Mouse (Mus musculus) heart, postnatal 36 days (tissue): ENCODE data around the gene Crygb. TPM values are rescaled to one million over a fixed set of nuclear protein-coding genes. Genes with fewer than 3 reads are reported as not detected.
A peak's percentile ranks its signal among the peaks of the same experiment; 100 is the strongest.

Source experiments
- DNase-seq, 2 experiments: peaks; one replicate each; pipeline ENCODE4 v3.0.0; 2021 to 2022
- intact Hi-C: fragments of 180-260 bp; cut with DNase I; formaldehyde crosslinking; loops from one replicate; pipeline ENCODE4 v1.15.1; 2025
- total RNA-seq, 2 experiments: library from RNA; stranded (reverse); gene quantifications; 2 replicates each; pipeline ENCODE4 v1.2.3; 2021

Gene Crygb
- total RNA-seq, result not detected

GRCm38 (mm10) chr1:65082188-65082587, at the start of gene Crygb:
Gene Crygb (minus strand): TSS chr1:65082288.
- DNase-seq, result no peak
- intact Hi-C loops, result no loop called here

- intact Hi-C loops, result no loop called here
- DNase-seq, result no peak
Observed at GRCm38 (mm10) chr1:65131671-65132070, 49.6 kb upstream of the Crygb start.

DNA sequence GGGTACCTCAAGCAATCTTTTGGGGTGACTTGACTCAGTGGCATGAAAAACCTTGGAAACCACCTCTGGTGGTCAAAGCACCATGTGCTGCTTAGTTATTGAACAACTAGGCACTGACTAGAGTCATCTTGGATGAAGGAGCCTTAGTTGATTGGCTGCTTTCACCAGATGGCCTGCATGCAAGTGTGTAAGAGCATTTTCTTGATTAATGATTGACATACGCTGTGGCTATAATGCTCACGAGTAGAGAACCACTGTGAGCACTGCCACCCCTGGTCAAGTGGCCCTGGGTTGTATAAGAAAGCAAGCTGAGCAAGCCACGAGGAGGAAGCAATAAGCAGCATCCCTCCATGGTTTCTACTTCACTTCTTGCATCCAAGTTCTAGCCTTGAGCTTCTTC, 48.1 kb upstream of the Crygb start:
- intact Hi-C loops, result no loop called here

GRCm38 (mm10) chr1:65129634-65130180, 47.6 kb upstream of the Crygb start:
- no peak for DNase-seq
- intact Hi-C loops, result no loop called here

More for the DNA sequence above, 48.1 kb upstream of the Crygb start:
- no peak for DNase-seq

- no peak for DNase-seq
Observed at GRCm38 (mm10) chr1:65122574-65123372, 40.7 kb upstream of the Crygb start, which contains the start of gene D630023F18Rik. Gene D630023F18Rik (minus strand): TSS chr1:65123214.

DNA sequence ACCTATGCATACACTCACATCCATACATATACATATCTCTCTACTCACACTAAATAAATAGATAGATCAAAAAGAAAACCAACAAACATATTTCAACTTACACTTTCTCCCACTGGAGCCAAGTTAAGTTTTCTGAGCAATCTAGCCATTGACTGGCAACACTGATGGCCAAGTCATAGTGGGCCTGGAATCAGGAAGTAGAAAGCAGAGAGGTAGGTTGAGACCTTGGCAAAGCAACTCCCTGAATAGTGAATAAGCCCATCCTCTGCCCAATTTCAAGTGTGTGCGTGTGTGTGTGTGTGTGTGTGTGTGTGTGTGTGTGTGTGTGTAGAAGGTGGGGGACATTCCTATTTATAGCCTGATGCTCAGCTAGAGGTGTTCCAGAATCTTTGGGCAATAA, 37.4 kb upstream of the Crygb start, which contains the start of gene Gm28845:
TSS of gene Gm28845 (minus strand) at position 121 of the 400 bp plus-strand sequence.
- no peak for DNase-seq
- intact Hi-C loops, result no loop called here

More at GRCm38 (mm10) chr1:65122574-65123372, 40.7 kb upstream of the Crygb start, which contains the start of gene D630023F18Rik:
- intact Hi-C loops, result no loop called here

GRCm38 (mm10) chr1:65118150-65118913, 36.2 kb upstream of the Crygb start:
- intact Hi-C loops, result no loop called here

DNA sequence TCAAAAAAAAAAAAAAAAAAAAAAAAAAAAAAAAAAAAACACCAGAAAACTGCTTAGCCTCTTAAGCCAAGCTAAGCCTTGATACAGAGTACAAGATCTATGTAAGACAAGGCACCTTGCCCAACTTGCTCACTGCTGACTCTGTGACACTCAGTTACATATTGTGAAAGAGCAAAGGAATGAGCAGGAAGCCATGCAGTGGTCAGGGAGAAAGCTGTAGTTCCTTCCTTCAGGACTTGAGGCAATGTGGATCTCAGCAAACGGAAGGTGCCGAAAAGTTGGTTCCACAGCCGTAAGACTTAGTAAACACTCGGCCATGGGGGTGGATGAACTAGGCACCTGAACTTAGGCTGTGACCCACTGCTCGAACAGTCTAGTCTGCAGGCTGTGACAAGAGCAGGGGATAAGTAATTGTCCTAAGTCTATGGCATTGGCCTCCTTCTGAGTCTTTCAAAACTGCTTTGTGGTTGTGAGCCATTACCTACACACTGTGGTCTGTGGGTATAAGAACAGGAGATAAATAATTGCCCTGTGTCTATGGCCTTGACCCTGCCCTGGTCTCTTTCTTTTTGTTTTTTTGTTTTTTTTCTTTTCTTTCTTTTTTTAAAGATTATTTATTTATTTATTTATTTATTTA, 31.6 kb upstream of the Crygb start:
- no peak for DNase-seq
- intact Hi-C loops, result no loop called here

More at GRCm38 (mm10) chr1:65118150-65118913, 36.2 kb upstream of the Crygb start:
- no peak for DNase-seq

- intact Hi-C loops, result loop anchor here (1.0 kb wide), 1 partner anchor 66 kb away; no protein-coding TSS in a partner anchor
- DNase-seq, result peak; percentile 13 to 16
Observed at GRCm38 (mm10) chr1:65112807-65113196, 30.7 kb upstream of the Crygb start.

GRCm38 (mm10) chr1:65112031-65112806, 30.1 kb upstream of the Crygb start:
- DNase-seq, result peak; percentile 71 to 75
- intact Hi-C loops, result loop anchor here (1.0 kb wide), 1 partner anchor 67 kb away; no protein-coding TSS in a partner anchor

- no peak for DNase-seq
- intact Hi-C loops, result no loop called here
Observed at GRCm38 (mm10) chr1:65109756-65110435, 27.8 kb upstream of the Crygb start.

GRCm38 (mm10) chr1:65109196-65109595, 27.1 kb upstream of the Crygb start:
- intact Hi-C loops, result no loop called here
- DNase-seq, result no peak

GRCm38 (mm10) chr1:65107654-65108279, 25.7 kb upstream of the Crygb start:
- intact Hi-C loops, result no loop called here
- DNase-seq, result no peak

DNA sequence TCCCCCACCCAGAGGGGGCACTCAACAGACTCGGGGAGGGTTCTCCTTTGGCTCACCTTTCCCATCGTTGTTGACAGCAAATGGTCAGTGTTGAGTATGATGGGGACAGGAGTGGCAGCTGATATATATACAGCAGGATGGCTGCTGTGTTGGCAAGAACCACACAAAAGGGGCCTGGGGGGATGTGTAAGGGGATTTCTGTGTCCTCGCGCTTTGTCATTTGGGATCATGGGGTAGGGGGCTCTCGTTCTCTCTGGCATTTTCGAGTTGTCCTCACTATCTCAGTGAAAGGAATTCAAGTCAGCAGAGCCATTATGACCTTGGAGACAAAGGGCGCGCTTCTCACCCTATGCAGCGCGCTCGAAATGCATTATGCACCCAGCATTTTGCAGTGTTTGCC, 21.2 kb upstream of the Crygb start, which contains the start of gene Cryga:
TSS of gene Cryga (minus strand) at position 101 of the 400 bp plus-strand sequence.
- intact Hi-C loops, result no loop called here
- DNase-seq, result no peak

- intact Hi-C loops, result no loop called here
- no peak for DNase-seq
Observed at GRCm38 (mm10) chr1:65096953-65097352, 14.9 kb upstream of the Crygb start.

GRCm38 (mm10) chr1:65091566-65091965, 9.5 kb upstream of the Crygb start:
- intact Hi-C loops, result no loop called here

GRCm38 (mm10) chr1:65090370-65090769, 8.3 kb upstream of the Crygb start:
- intact Hi-C loops, result no loop called here
- peak in 1 of 2 experiments; percentile 12 for DNase-seq

More at GRCm38 (mm10) chr1:65091566-65091965, 9.5 kb upstream of the Crygb start:
- no peak for DNase-seq

DNA sequence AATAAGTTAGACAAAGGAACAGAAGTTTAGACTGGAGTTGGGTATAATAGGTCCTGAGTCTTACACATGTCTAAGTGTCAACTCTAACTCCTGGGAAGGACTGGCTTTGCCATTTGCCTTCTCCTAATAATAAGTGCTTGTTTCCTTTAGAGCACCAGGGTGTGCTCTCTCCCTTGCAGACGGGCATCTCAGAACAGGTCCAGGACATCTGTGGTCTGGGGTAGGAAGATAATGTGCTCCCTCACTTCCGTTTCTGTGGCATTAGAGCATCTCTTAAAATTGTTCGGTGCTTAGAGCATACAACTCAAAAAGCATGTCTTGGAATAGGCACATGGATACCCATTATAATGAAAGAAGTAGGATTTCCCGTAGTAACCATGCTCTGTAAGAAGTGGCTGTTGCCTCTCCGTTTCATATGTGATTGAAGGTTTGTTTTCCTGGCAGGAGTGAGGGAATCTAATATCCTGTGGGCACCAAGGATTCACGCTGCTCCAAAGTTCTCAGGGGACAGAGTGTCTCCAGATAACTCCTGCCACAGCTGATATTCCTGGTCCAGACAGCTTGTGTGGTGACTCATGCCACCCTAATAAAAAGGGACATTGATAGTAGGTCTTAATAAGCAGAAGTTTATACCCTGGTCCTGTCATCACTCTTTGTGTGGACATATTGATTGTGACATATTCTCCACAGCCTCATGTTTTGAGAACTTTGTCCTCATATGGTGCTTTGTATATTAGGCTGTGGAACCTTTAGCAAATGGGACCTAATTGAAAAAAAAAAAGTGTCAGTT, 6.7 kb upstream of the Crygb start:
- DNase-seq, result no peak
- intact Hi-C loops, result no loop called here
